In the genomic region with DNA sequence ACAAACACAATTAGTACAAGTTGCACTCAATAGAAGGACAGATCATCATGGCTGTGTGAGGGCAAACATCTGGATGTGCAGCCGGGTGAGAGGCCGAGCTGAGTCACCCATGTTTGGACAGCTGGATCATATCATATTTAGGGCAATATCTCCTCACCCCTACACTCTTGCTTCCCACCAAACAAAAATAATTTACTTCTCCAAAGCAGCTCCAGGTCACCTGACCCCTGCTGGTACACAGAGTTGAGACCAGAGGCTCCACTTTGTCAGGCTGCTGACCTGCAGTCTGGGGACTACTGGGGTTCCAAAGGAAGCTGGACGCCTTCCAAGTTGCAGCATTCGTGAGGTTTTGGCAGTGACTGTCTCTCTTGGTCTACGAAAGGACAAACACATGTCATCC, we compare ENCODE assay signal across 9 mouse cellular contexts.
DNase-seq lines count a peak whose midpoint lies in the region; ATAC-seq lines count a peak whose summit lies in the region.
"Had no signal": no experiment of that assay in that cellular context is flagged by ENCODE, and none has a peak within 500 bp of the region (broad histone marks: within the 10 kb centered on the region; RNA-seq: fewer than 3 reads in every experiment).

No protein-coding gene starts in this region.

- no peaks in the 10 kb centered on the region for H3K27me3 ChIP-seq in forebrain, embryonic 10.5 days (ENCODE audit: poor library complexity, severe bottlenecking)
- H3K27me3 ChIP-seq in forebrain, embryonic 15.5 days: no peaks in the 10 kb centered on the region
- H3K27me3 ChIP-seq in stomach, embryonic 15.5 days (replicated peaks): no peaks in the 10 kb centered on the region
- H3K27me3 ChIP-seq: liver, embryonic 13.5 days had no signal

- no peak overlapping the region for H3K9ac ChIP-seq in forebrain, embryonic 15.5 days (replicated peaks)
- H3K9ac ChIP-seq in stomach, embryonic 15.5 days: no peak overlapping the region
- H3K9ac ChIP-seq: liver, embryonic 13.5 days had no signal

- 0 out of 2 replicates have a peak, but pooled peaks cover 5% of the 10 kb centered on the region for H3K4me1 ChIP-seq in forebrain, embryonic 10.5 days
- no peaks in the 10 kb centered on the region for H3K4me1 ChIP-seq in forebrain, embryonic 15.5 days
- no peaks in the 10 kb centered on the region for H3K4me1 ChIP-seq in stomach, embryonic 15.5 days
- H3K4me1 ChIP-seq: liver, embryonic 13.5 days had no signal

- DNase-seq in forebrain, embryonic 10.5 days (ENCODE audit: extremely low spot score, low spot score): peak; percentile 32
- peak; percentile 19 for DNase-seq in cerebellum, adult 11-12 months
- DNase-seq in heart, adult 8-10 months (ENCODE audit: low spot score): peak; percentile 76
- DNase-seq in kidney, postnatal 25 days: peak; percentile 82 to 88
- no peak for DNase-seq in layer of hippocampus, postnatal 10 days (ENCODE audit: low spot score in 2 of 2)
- DNase-seq: liver, embryonic 13.5 days had no signal

- no peak overlapping the region for H3K4me2 ChIP-seq in forebrain, embryonic 15.5 days (replicated peaks)
- no peak overlapping the region for H3K4me2 ChIP-seq in stomach, embryonic 15.5 days
- H3K4me2 ChIP-seq: liver, embryonic 13.5 days had no signal

- no peak overlapping the region for H3K4me3 ChIP-seq in forebrain, embryonic 10.5 days
- no peak overlapping the region for H3K4me3 ChIP-seq in forebrain, embryonic 15.5 days
- H3K4me3 ChIP-seq in stomach, embryonic 15.5 days (replicated peaks): no peak overlapping the region
- H3K4me3 ChIP-seq: liver, embryonic 13.5 days had no signal

- H3K27ac ChIP-seq in forebrain, embryonic 10.5 days: no peak overlapping the region
- H3K27ac ChIP-seq in forebrain, embryonic 15.5 days (replicated peaks): no peak overlapping the region
- peak overlapping the region; percentile 26; the same call in 1 of the 2 replicates for H3K27ac ChIP-seq in stomach, embryonic 15.5 days
- H3K27ac ChIP-seq: liver, embryonic 13.5 days had no signal

- no peak for ATAC-seq in forebrain, embryonic 15.5 days (replicated peaks)
- peak; percentile 53; the same call in 1 of the 2 replicates for ATAC-seq in stomach, embryonic 15.5 days (ENCODE audit: insufficient read depth, low FRiP score, low read depth)
- no peak for ATAC-seq in megakaryocyte-erythroid progenitor cell, adult 5-6 weeks (replicated peaks; ENCODE audit: low FRiP score, low TSS enrichment, poor library complexity, severe bottlenecking)

- H3K36me3 ChIP-seq in forebrain, embryonic 10.5 days (replicated peaks): no peaks in the 10 kb centered on the region
- no peaks in the 10 kb centered on the region for H3K36me3 ChIP-seq in forebrain, embryonic 15.5 days
- H3K36me3 ChIP-seq in stomach, embryonic 15.5 days: no peaks in the 10 kb centered on the region
- H3K36me3 ChIP-seq: liver, embryonic 13.5 days had no signal

- WGBS in forebrain, embryonic 10.5 days: 66% methylated on average over 5 of the region's 5 CpGs
- 67% methylated on average over 5 of the region's 5 CpGs for WGBS in forebrain, embryonic 15.5 days
- WGBS in stomach, embryonic 15.5 days: 37% methylated on average over 5 of the region's 5 CpGs

- peaks cover 3% of the 10 kb centered on the region; the same call in 1 of the 2 replicates for H3K9me3 ChIP-seq in forebrain, embryonic 10.5 days
- no peaks in the 10 kb centered on the region for H3K9me3 ChIP-seq in forebrain, embryonic 15.5 days
- no peaks in the 10 kb centered on the region for H3K9me3 ChIP-seq in stomach, embryonic 15.5 days
- H3K9me3 ChIP-seq: liver, embryonic 13.5 days had no signal

Comparison
In these comparisons a context has a peak if more than half of its experiments do, and no peak if none do; other contexts are left out.
1. DNase-seq: peak in forebrain, embryonic 10.5 days (single experiment), cerebellum, adult 11-12 months (single experiment), heart, adult 8-10 months (single experiment) and kidney, postnatal 25 days (2 of 2); none in layer of hippocampus, postnatal 10 days (0 of 2).